Mouse (Mus musculus): ENCODE measurements around the gene Phtf1. TPM values are rescaled to one million over a fixed set of nuclear protein-coding genes. Genes with fewer than 3 reads are reported as not detected.

Gene Phtf1
- polyA plus RNA-seq (2015; fragmentation: Nextera tagmentation; extraction: Ambion mirVana) = 21.3 and 23.5 TPM in 2 replicates

DNA sequence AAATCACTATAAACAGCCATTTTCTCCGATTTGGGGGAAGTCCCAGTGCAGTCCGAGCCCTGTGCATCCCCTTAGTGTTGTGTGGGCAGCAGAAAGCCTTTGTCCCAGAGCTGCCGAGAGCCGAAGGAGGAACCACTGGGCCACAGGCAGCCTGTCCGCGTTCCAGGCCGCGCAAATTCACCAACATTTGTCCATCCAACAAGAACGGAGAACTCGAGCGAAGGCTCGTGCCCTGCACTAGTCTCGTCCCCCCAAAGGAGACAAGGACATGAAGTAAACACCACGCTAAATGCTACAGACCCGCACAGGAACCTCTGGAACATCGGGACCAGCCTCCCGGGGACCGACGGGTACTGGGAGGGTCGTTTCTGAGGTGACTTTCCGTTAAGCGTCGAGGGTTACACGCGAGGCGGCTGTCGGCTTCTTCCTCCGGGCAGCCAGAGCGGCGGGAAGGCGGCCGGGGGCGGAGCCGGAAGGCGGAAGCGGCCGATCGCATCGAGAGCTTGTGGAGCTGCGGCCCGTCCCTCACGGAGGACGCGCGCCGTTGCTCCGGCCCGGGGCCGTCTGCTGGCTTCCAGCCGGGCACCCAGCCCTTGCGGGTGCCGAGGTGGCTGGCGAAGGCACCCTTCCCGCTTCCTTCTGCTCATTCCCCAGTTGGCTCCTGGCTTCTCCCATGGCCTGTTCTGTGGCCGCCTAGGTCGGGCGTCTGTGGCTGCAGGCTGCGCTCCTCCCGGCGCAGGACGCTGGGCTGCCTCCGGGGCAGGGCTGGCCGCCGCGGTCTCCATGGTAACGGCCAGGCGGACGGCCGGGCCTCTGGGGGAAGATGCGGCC lies at the start of gene Phtf1:
Phtf1 (plus strand) TSS at position 250 of the 831 bp plus-strand sequence.

Other genes starting within 250 kb of the Phtf1 start
- gene Olfml3, start 230.1 kb upstream of the Phtf1 start, polyA plus RNA-seq (2015; fragmentation: Nextera tagmentation; extraction: Ambion mirVana) = 18.2 and 20.7 TPM in 2 replicates
- not detected in 2 replicates for gene Gm10964, start 228.7 kb upstream of the Phtf1 start, polyA plus RNA-seq (2015; fragmentation: Nextera tagmentation; extraction: Ambion mirVana)
- 7.8 and 9.3 TPM in 2 replicates for gene Hipk1, start 176.5 kb upstream of the Phtf1 start, polyA plus RNA-seq (2015; fragmentation: Nextera tagmentation; extraction: Ambion mirVana)
- 19.0 and 21.3 TPM in 2 replicates for gene Dclre1b, start 158.7 kb upstream of the Phtf1 start, polyA plus RNA-seq (2015; fragmentation: Nextera tagmentation; extraction: Ambion mirVana)
- 16.9 and 17.9 TPM in 2 replicates for gene Ap4b1, start 158.6 kb upstream of the Phtf1 start, polyA plus RNA-seq (2015; fragmentation: Nextera tagmentation; extraction: Ambion mirVana)
- gene Gm43064, start 158.5 kb upstream of the Phtf1 start, polyA plus RNA-seq (2015; fragmentation: Nextera tagmentation; extraction: Ambion mirVana) = 0.08 and 0.11 TPM in 2 replicates
- 0.15 and 0.37 TPM in 2 replicates for gene Bcl2l15, start 135.5 kb upstream of the Phtf1 start, polyA plus RNA-seq (2015; fragmentation: Nextera tagmentation; extraction: Ambion mirVana)
- 0.51 and 0.57 TPM in 2 replicates for gene Ptpn22, start 108.3 kb upstream of the Phtf1 start, polyA plus RNA-seq (2015; fragmentation: Nextera tagmentation; extraction: Ambion mirVana)
- 15.4 and 15.7 TPM in 2 replicates for gene Rsbn1, start 54.0 kb upstream of the Phtf1 start, polyA plus RNA-seq (2015; fragmentation: Nextera tagmentation; extraction: Ambion mirVana)